Mouse (Mus musculus) thymus, adult 2 months (tissue): Measurements from ENCODE around the gene Rdh9. TPM values are rescaled to one million over a fixed set of nuclear protein-coding genes. Genes with fewer than 3 reads are reported as not detected.
"Not testable (repeated sequence)": the region's sequence is repeated elsewhere in the genome, so short reads cannot be mapped to it uniquely, and the experiment has no call there.

Experiments used
- DNase-seq: peaks from one replicate; pipeline ENCODE4 v3.0.0; 2021
- H3K27ac ChIP-seq: fragments of 200-500 bp; 2 replicates; pipeline ENCODE4 v1.5.1; 2012; ENCODE audit warnings: low read length, control low read depth; ENCODE audit not compliant: control insufficient read depth, insufficient read depth
- H3K27me3 ChIP-seq: fragments of 200-500 bp; 2 replicates; pipeline ENCODE4 v1.6.1; 2012; ENCODE audit warnings: mild to moderate bottlenecking, low read length, moderate library complexity, mixed read lengths; ENCODE audit not compliant: control insufficient read depth, insufficient read depth
- H3K36me3 ChIP-seq: fragments of 200-500 bp; 2 replicates; pipeline ENCODE4 v1.6.1; 2012; ENCODE audit warnings: mild to moderate bottlenecking, low read length, moderate library complexity; ENCODE audit not compliant: control insufficient read depth, insufficient read depth
- H3K4me1 ChIP-seq: fragments of 200-500 bp; replicated peaks from 2 replicates; pipeline ENCODE4 v1.6.1; 2012; ENCODE audit warnings: low read length; ENCODE audit not compliant: control insufficient read depth, insufficient read depth
- H3K4me3 ChIP-seq: fragments of 200-500 bp; 2 replicates; pipeline ENCODE4 v1.5.1; 2012; ENCODE audit warnings: mild to moderate bottlenecking, low read length, control low read depth, moderate library complexity; ENCODE audit not compliant: control insufficient read depth, insufficient read depth
- CTCF ChIP-seq: fragments of 200-500 bp; IDR thresholded peaks from 2 replicates; pipeline ENCODE4 v1.5.1; 2012; ENCODE audit warnings: mild to moderate bottlenecking, control low read depth, low read length, moderate library complexity, borderline replicate concordance; ENCODE audit not compliant: control insufficient read depth, poor library complexity, insufficient read depth; ENCODE audit errors: extremely low read depth
- POLR2A ChIP-seq: fragments of 200-500 bp; IDR thresholded peaks from 2 replicates; pipeline ENCODE4 v1.6.1; 2012; ENCODE audit warnings: mild to moderate bottlenecking, low read length, control low read depth, moderate library complexity; ENCODE audit not compliant: control insufficient read depth, poor library complexity, insufficient read depth; ENCODE audit errors: extremely low read depth
- WGBS: fragments of 180-500 bp; shearing (Covaris S2); methylation state at CpG from one replicate; pipeline ENCODE4 v1.1.7; 2018; 5-methylcytosine and 5-hydroxymethylcytosine counted together
- polyA plus RNA-seq: library from polyadenylated mRNA; depleted of rRNA; stranded (reverse); fragments of >200 nt; gene quantifications from 2 replicates; pipeline ENCODE4 v1.2.3, GENCODE M21; 2012

Rdh9 gene
- polyA plus RNA-seq, 1 experiment, result 0.20 TPM

GRCm38 (mm10) chr10:127799295-127799694 is 23.1 kb downstream of the Rdh9 start:
- Histone ChIP-seq H3K4me1 (no peaks in the 10 kb centered on the region), H3K36me3 (no peaks in the 10 kb centered on the region), H3K4me3 (no peak overlapping the region), H3K27me3 (no peaks in the 10 kb centered on the region), H3K27ac (no peak overlapping the region)
- DNase-seq, result no peak
- TF ChIP-seq POLR2A, result no peak
- no peak for TF ChIP-seq CTCF
- WGBS, result 78% methylated on average over 1 of the region's 1 CpGs

DNA sequence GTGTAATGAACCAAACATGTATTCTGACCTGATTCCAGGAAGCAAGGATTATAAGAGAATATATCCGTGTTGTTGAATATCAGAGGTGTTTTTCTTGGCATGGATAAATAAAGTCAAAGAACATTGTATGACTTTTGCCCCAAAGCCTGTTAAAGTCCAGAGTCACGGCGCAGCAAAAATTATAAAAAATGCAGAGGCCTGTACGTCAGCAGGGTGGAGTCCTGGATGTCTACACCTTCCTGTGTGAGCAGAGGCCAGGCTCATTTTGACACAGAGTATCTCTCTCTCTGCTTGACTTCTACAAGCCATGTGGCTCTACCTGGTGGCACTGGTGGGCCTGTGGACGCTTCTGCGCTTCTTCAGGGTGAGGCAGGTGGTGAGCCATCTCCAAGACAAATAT is 24.7 kb downstream of the Rdh9 start, which contains the start of gene Rdh16:
Gene Rdh16 (plus strand): TSS at position 262 of the 400 bp plus-strand sequence.
- no peaks in the 10 kb centered on the region for H3K36me3 ChIP-seq
- WGBS, result 93% methylated on average over 6 of the region's 6 CpGs
- H3K4me1 ChIP-seq, result no peaks in the 10 kb centered on the region
- no peak for TF ChIP-seq CTCF
- no peak for TF ChIP-seq POLR2A
- DNase-seq, result no peak
- no peak within 1 kb of the TSS for H3K27ac ChIP-seq
- no peak within 1 kb of the TSS for H3K4me3 ChIP-seq
- no peaks in the 10 kb centered on the region for H3K27me3 ChIP-seq

DNA sequence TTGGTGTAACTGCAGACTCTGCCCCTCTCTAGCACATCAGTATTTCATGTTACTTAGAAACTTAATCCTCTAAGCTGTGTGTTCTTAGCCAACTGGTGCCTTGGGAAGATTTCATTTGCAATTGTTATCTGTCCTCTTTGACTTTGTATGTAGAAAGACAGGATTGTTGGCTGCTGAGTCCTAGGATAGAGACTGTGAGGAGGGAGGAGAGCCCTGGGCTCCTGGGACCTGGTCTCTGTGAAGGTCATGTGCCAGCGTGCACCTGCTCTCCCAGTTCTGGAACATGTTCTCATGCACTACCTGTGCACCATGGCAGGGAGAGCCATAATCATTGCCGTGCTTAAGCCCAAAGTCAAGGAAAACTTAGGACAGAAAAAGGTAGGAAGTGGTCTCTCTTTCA is 25.4 kb downstream of the Rdh9 start:
- H3K4me3 ChIP-seq, result no peak overlapping the region

GRCm38 (mm10) chr10:127802236-127802635 is 26.1 kb downstream of the Rdh9 start:
- H3K4me1 ChIP-seq, result no peaks in the 10 kb centered on the region
- WGBS, result 74% methylated on average over 5 of the region's 5 CpGs
- TF ChIP-seq POLR2A (no peak), CTCF (no peak)
- no peak for DNase-seq
- no peak overlapping the region for H3K4me3 ChIP-seq
- no peaks in the 10 kb centered on the region for H3K36me3 ChIP-seq
- no peak overlapping the region for H3K27ac ChIP-seq
- no peaks in the 10 kb centered on the region for H3K27me3 ChIP-seq

More for the DNA sequence above, 25.4 kb downstream of the Rdh9 start:
- DNase-seq, result no peak
- TF ChIP-seq POLR2A (no peak), CTCF (no peak)
- 93% methylated on average over 2 of the region's 2 CpGs for WGBS
- Histone ChIP-seq H3K36me3 (no peaks in the 10 kb centered on the region), H3K4me1 (no peaks in the 10 kb centered on the region), H3K27ac (no peak overlapping the region), H3K27me3 (no peaks in the 10 kb centered on the region)

DNA sequence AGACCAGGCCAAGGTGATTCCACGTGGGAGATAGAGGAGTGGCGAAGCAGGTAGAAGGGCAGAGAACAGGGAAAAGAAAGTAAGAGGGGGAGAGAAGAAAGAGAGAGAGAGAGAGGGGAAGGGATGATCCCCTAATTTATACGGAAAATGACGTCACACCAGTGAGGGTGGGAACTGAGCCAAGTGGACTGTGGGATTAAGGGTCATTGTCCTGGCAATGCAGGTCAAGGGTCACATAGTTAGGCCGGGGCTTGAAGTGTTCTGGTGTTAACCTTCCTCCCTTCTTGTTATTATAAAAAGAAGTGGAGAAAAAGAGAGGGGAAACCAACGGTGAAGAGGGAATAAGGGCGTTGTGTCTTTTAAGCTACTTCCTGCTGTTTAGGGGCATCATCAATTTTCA is 28.2 kb downstream of the Rdh9 start:
- no peak for TF ChIP-seq POLR2A
- Histone ChIP-seq H3K4me3 (no peak overlapping the region), H3K36me3 (no peaks in the 10 kb centered on the region), H3K27me3 (no peaks in the 10 kb centered on the region), H3K27ac (no peak overlapping the region), H3K4me1 (no peaks in the 10 kb centered on the region)
- WGBS, result 83% methylated on average over 7 of the region's 7 CpGs
- DNase-seq, result no peak

DNA sequence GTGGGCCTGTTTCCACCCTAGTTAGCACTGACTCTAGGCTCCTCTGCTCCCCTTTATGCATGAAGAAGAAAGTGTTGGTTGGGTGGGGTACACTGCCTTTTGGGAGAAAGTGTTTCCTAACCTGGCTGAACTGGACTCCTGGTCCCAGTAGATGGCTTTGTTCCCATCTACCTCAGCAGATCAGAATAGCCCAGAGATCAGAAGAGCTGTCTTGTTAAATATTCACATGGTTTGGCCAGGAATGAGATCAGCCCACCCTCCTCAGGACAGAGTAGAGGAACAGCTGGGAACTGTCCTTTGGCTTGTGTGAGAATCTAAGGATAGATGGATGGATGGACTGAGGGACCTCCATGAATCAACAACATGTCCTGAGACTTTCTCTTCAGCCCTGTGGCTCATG is 39.7 kb downstream of the Rdh9 start:
- no peak for TF ChIP-seq POLR2A
- no peak for TF ChIP-seq CTCF
- no peaks in the 10 kb centered on the region for H3K27me3 ChIP-seq
- H3K36me3 ChIP-seq, result no peaks in the 10 kb centered on the region
- H3K27ac ChIP-seq, result no peak overlapping the region
- H3K4me1 ChIP-seq, result no peaks in the 10 kb centered on the region
- no peak overlapping the region for H3K4me3 ChIP-seq
- no peak for DNase-seq

DNA sequence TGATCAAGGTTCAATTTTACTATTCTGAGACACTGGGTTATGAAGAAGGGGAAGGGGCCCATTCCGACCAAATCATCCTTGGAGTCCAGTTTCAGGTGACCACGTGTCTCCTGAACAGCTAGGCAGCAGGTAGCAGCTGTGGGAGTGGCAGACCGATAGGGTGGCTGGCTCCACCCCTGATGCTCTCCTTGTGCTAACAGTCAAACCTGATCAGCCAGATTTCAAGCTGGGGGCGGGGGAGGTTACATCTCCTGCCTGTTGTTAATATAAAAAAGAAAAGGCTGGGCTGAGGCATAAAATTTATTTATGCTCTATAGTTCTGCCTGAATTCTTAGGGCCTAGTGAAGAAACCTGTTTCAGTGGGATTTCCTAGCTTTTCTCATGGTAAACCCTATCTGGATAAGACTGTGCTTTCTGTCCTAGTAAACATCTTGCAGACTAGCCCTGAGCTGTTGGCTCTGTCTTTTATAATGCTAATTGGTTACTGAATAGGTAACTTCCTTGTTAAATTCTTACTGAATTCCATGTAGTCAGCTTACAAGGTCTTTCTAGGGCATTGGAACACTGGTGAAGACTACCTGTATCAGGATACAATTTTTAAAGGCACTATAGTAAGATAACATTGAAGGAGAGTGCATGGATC is 41.2 kb downstream of the Rdh9 start:
- not testable (repeated sequence) for H3K27me3 ChIP-seq, H3K4me1 ChIP-seq, H3K36me3 ChIP-seq, H3K27ac ChIP-seq, DNase-seq, H3K4me3 ChIP-seq
- 86% methylated on average over 4 of the region's 4 CpGs for WGBS

DNA sequence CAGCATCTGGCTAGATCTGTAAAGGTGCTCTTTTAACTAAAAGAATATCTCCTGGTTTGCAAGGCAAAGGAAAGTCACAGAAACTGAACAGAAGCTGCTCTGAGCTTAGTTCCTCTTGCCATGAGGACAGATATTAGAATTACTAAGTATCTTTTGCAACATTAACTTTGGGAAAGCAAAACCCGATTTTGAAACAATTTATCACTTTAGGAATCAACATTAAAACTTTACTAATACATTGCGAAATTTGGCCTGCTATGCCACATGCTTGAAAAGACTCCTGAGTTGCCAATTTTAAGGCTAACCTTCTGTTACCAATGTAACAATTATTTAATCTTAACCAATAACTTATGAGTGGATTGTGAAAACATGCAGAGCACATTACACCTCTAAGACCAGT is 45.6 kb downstream of the Rdh9 start:
- H3K4me3 ChIP-seq, H3K27ac ChIP-seq, DNase-seq, H3K36me3 ChIP-seq, H3K4me1 ChIP-seq, H3K27me3 ChIP-seq: not testable (repeated sequence)
- 95% methylated on average over 2 of the region's 2 CpGs for WGBS
